Mouse (Mus musculus) C2C12 (cell line): Measurements from ENCODE around the gene Ibtk.

Experiments used
- CEBPB ChIP-seq: IDR thresholded peaks from one replicate; pipeline ENCODE4 v1.6.1; 2011; ENCODE audit warnings: low read depth, mild to moderate bottlenecking, control low read depth, moderate library complexity
- CTCF ChIP-seq: IDR thresholded peaks from one replicate; pipeline ENCODE4 v1.5.1; 2011; ENCODE audit not compliant: control insufficient read depth, insufficient read depth, insufficient read length
- FOSL1 ChIP-seq: IDR thresholded peaks from one replicate; pipeline ENCODE4 v1.8.0; 2011; ENCODE audit warnings: mild to moderate bottlenecking, low read length; ENCODE audit not compliant: poor library complexity, insufficient read depth, severe bottlenecking
- MAX ChIP-seq: IDR thresholded peaks from one replicate; pipeline ENCODE4 v1.6.1; 2011; ENCODE audit warnings: mild to moderate bottlenecking, control low read depth
- MYOD1 ChIP-seq: IDR thresholded peaks from one replicate; pipeline ENCODE4 v1.6.1; 2011; ENCODE audit warnings: low read depth; ENCODE audit not compliant: control insufficient read depth, insufficient read length
- MYOG ChIP-seq: IDR thresholded peaks from one replicate; pipeline ENCODE4 v1.6.1; 2011; ENCODE audit not compliant: control insufficient read depth, insufficient read length; ENCODE audit errors: extremely low read depth
- USF1 ChIP-seq: IDR thresholded peaks from one replicate; pipeline ENCODE4 v1.6.1; 2011; ENCODE audit warnings: low read depth, mild to moderate bottlenecking, control low read depth, moderate library complexity

DNA sequence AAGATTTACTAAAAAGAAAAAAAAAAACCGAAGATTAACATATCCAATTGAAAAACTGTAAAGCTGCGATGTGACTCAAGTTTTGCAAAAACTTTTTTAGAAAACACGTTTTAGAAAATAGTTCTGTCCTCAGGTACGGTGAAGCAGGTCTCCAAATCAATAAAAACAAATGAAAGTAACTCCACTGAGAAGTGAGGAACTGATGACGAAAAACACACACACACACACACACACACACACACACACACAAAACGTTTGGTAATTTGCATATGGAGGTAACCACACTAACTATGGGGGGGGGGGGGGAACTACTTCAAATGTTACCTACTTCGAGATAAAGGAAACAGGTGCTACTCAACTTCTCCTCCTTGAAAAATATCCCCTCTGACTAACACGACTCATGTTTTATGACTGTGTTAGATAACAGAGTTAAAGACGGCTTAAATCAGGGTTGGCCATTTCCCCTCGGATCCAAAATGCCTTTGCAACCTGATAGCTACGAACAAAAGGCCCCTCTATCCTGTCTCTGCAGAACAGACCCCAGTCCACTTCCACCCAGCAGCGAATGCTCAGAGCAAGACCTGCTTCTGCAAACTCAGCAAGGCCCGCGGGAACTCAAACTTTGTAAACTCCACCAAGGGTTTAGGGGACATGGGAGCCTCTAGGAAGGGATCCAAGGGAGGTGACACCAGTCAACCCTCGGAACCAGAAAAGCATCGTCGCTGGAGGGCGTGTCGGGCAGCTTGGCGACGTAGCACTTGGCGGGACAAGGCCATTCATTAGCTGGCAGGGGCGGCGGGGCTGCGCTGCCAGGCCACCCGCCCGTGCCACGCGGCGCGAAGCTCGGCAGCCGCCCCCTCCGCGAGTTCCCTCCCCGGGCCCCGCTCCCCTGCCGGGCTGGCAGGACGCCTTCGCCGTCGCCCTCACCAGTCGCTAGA lies 661 bp downstream of the Ibtk start:
- TF ChIP-seq MYOG = no peak
- TF ChIP-seq CTCF = no peak
- no peak for TF ChIP-seq FOSL1
- no peak for TF ChIP-seq MYOD1
- peak; percentile 20 for TF ChIP-seq MAX
- no peak for TF ChIP-seq USF1
- TF ChIP-seq CEBPB = no peak
